Mouse (Mus musculus) inflammation-experienced regulatory T-cells (primary cell): Measurements from ENCODE around the gene Svs1. TPM values are rescaled to one million over a fixed set of nuclear protein-coding genes. Genes with fewer than 3 reads are reported as not detected.

ENCODE experiments used
- polyA plus RNA-seq, 2 experiments: library from polyadenylated mRNA; unstranded; fragments of 100-300 nt; shearing (Covaris generic); gene quantifications; one replicate each; pipeline ENCODE4 v1.2.1; 2017

The Svs1 gene
- under 1 TPM; 0.10 to 0.83 TPM for polyA plus RNA-seq

DNA sequence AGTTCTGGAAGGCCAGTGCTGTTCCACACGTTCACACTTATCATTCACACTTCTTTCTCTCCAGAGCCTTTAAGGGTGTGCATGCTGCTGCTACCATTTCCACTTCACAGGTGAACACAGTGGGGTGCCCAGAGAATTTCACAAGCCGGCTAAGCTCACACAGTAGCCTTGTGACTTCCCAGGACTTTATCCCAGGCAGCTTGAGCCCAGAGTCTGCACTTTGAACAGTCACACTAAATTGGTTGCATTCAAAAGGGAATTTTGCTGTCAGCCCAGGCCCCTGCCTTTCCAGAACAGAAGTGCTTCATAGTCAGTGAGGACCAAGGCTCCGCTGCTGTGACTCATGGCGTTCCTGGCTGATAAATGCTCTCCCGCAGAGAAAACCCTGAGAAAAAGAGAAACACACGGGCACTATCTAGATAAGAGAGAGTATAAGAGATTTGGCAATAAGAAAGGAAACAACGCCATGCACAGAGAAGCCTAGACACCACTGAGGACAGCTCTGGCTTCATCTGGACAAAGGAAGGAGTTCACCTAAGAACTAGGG is at the start of gene Svs1:
Svs1 (plus strand) TSS at position 418 of the 547 bp plus-strand sequence.

DNA sequence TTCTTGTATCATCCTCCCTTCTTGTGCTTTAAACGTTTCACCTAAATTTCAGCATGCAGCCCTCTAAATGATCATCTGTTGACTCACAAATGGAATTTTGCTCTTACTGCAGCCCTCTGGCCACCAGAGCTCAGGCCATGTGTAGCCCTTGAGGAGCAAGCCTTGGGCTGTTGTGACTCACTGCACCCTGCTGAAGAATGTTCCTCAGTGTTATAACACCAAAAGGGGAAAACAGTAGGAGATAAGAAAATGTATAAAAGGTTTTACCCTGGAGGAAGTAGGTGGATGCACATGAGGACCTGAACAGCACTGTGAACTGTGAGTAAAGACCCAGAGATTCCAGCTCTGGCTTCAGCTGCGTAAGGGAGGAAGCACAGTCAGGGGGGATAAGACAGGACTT is 12.0 kb upstream of the Svs1 start, which contains the start of gene Doxl2:
Doxl2 (plus strand) TSS at position 301 of the 400 bp plus-strand sequence.

DNA sequence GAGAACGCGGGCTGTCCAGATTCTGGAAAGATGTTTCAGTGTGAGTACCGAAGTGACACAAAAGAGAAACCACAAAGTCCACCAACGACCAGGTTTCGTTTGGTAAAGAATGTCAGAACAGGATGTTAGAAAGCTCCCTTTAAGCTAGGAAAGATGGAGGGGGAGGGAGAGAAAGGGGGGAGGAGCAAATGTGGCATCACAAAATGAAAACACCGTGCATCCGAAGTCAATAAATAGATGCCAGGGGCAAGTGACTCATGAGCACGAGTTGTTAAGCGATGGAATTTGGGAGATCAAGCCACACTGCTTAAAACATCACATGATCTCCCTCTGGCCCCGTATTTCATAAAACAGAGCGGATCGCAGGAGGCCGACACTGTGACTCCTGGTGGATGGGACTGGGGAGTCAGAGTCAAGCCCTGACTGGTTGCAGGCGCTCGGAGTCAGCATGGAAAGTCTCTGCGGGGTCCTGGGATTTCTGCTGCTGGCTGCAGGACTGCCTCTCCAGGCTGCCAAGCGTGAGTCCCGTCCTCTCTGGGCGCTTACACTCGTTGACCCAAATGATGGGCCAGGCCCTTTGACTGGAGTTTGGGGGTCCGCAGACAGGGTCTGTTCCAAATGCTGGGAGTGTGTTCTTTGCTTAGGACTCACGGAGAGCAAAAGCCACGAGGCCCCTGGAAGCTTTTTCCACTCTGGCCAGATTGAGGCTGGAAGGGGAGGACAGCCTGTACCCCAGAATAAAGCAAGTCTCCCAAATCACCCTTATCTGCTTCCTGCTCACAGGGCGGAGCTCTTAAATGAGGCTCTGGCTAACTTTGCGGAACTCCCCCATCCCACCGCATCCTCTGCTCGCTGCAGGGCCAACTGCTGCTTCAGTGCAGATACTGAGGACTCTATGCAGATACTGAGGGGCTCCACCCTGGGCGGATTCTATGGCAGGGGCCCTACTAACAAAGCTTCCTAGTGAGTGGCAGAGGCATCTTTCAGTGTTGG is 49.9 kb downstream of the Svs1 start, which contains the start of gene Gpnmb:
Gpnmb (plus strand) TSS at position 272 of the 993 bp plus-strand sequence.

Other genes starting within 250 kb of the Svs1 start
- 100 to 1,000 TPM; 528 to 608 TPM for gene Gimap1, start 247.8 kb upstream of the Svs1 start, polyA plus RNA-seq
- gene Gimap5, start 240.7 kb upstream of the Svs1 start, polyA plus RNA-seq: 100 to 1,000 TPM; 138 to 215 TPM
- gene Gimap3, start 216.0 kb upstream of the Svs1 start, polyA plus RNA-seq: 1,000 to 10,000 TPM; 1,428 to 1,859 TPM
- 1 to 10 TPM; 4.1 to 6.9 TPM for gene Tmem176a, start 145.9 kb upstream of the Svs1 start, polyA plus RNA-seq
- 10 to 100 TPM in 1 of 2 experiments, 1 to 10 TPM in 1; 6.2 to 14.1 TPM for gene Tmem176b, start 145.4 kb upstream of the Svs1 start, polyA plus RNA-seq
- 1 to 10 TPM in 1 of 2 experiments, under 1 TPM in 1; 0.16 to 3.0 TPM for gene Aoc1, start 114.0 kb upstream of the Svs1 start, polyA plus RNA-seq
- not detected for gene 1600015I10Rik, start 57.0 kb upstream of the Svs1 start, polyA plus RNA-seq
- not detected for gene Doxl2, start 11.9 kb upstream of the Svs1 start, polyA plus RNA-seq
- 1 to 10 TPM; 1.4 to 3.6 TPM for gene Gpnmb, start 49.7 kb downstream of the Svs1 start, polyA plus RNA-seq
- gene Malsu1, start 86.9 kb downstream of the Svs1 start, polyA plus RNA-seq: 10 to 100 TPM; 71.3 to 77.4 TPM
- 1 to 10 TPM in 1 of 2 experiments, under 1 TPM in 1; 0.82 to 3.8 TPM for gene Igf2bp3, start 228.1 kb downstream of the Svs1 start, polyA plus RNA-seq